Mouse (Mus musculus) small intestine, adult 2 months (tissue): ENCODE data around the gene Nin. TPM values are rescaled to one million over a fixed set of nuclear protein-coding genes. Genes with fewer than 3 reads are reported as not detected.
"Not testable (repeated sequence)": the region's sequence is repeated elsewhere in the genome, so short reads cannot be mapped to it uniquely, and the experiment has no call there.

Experiments
- H3K27ac ChIP-seq: fragments of 200-500 bp; 2 replicates; pipeline ENCODE4 v1.5.1; 2012; ENCODE audit warnings: low read depth, low read length, control low read depth, inconsistent platforms; ENCODE audit not compliant: insufficient read depth
- H3K27me3 ChIP-seq: fragments of 200-500 bp; 2 replicates; pipeline ENCODE4 v1.6.1; 2012; ENCODE audit warnings: mild to moderate bottlenecking, moderate library complexity, low read length, inconsistent platforms; ENCODE audit not compliant: control insufficient read depth, insufficient read depth
- H3K36me3 ChIP-seq: fragments of 200-500 bp; 2 replicates; pipeline ENCODE4 v1.6.1; 2012; ENCODE audit warnings: mild to moderate bottlenecking, low read length, control low read depth, inconsistent platforms; ENCODE audit not compliant: control insufficient read depth, insufficient read depth
- H3K4me1 ChIP-seq: fragments of 200-500 bp; 2 replicates; pipeline ENCODE4 v1.6.1; 2012; ENCODE audit warnings: low read length, inconsistent platforms, mixed read lengths; ENCODE audit not compliant: control insufficient read depth, insufficient read depth, insufficient read length
- H3K4me3 ChIP-seq: fragments of 200-500 bp; 2 replicates; pipeline ENCODE4 v1.5.1; 2012; ENCODE audit warnings: low read depth, mild to moderate bottlenecking, control low read depth, inconsistent platforms, low read length, moderate library complexity
- CTCF ChIP-seq: fragments of 200-500 bp; IDR thresholded peaks from 2 replicates; pipeline ENCODE4 v1.5.1; 2012; ENCODE audit warnings: low read depth, mild to moderate bottlenecking, control low read depth, inconsistent platforms, low read length, moderate library complexity, mixed read lengths; ENCODE audit not compliant: insufficient replicate concordance, insufficient read length; ENCODE audit errors: extremely low read depth
- POLR2A ChIP-seq: fragments of 200-500 bp; IDR thresholded peaks from 2 replicates; pipeline ENCODE4 v1.6.1; 2012; ENCODE audit warnings: low read depth, mild to moderate bottlenecking, control low read depth, inconsistent platforms, low read length, moderate library complexity
- WGBS: fragments of 180-500 bp; shearing (Covaris S2); methylation state at CpG from one replicate; pipeline ENCODE4 v1.1.7; 2018; 5-methylcytosine and 5-hydroxymethylcytosine counted together
- polyA plus RNA-seq: library from polyadenylated mRNA; depleted of rRNA; stranded (reverse); fragments of >200 nt; gene quantifications from 2 replicates; pipeline ENCODE4 v1.2.3, GENCODE M21; 2012

The Nin gene
- polyA plus RNA-seq, 1 experiment, result 4.0 TPM

- no peaks in the 10 kb centered on the region for H3K36me3 ChIP-seq
- no peak for TF ChIP-seq CTCF
- no peak for TF ChIP-seq POLR2A
- 84% methylated on average over 6 of the region's 6 CpGs for WGBS
Observed at GRCm38 (mm10) chr12:70145586-70145985, 32.1 kb upstream of the Nin start.

DNA sequence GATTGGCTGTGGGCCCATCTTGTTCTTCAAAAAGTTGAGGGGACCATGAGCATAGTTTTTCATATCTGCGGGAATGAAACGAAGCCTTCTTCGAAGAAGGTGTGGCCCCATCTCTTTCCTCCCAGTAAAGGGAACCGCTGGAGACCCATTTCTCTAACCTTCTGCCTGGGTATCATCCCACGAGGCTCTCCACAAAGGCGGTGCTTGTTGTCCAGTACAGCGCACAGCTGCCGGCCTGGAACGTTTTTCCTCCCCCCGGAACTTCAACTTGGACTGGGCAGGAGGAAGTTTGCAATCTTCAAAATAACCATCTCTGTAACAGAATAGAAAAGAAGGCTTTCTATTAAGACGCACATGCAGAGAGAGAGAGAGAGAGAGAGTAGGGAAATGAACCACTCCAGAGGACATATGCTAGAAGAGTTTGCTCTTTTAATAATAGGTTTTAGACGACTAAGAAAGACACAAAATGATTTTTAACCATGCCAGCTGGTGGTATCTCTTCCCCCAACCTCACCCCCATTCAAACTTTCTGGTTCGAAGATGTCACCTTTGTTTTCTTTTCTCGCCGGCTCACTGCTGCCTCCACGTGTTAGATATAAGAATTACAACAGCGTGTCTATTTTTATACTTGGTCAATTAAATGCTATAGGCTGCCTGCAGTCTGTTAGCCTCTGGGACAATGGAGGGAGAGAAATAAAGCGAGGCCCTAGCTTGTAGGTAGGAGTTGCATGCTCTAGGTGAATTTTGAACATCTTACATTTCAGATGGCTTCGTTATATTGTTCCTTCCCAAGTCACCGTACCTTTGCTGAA lies 31.3 kb upstream of the Nin start:
- Histone ChIP-seq H3K27ac (no peak overlapping the region), H3K4me3 (no peak overlapping the region), H3K27me3 (no peaks in the 10 kb centered on the region), H3K4me1 (peaks cover 6% of the 10 kb centered on the region; the same call in 1 of the 2 replicates), H3K36me3 (no peaks in the 10 kb centered on the region)
- TF ChIP-seq POLR2A (no peak), CTCF (peak; percentile 43; the same call in 1 of the 2 replicates)
- WGBS, result 46% methylated on average over 20 of the region's 20 CpGs

More at GRCm38 (mm10) chr12:70145586-70145985, 32.1 kb upstream of the Nin start:
- H3K4me1 ChIP-seq, result peaks cover 4% of the 10 kb centered on the region; the same call in 1 of the 2 replicates
- no peak overlapping the region for H3K4me3 ChIP-seq
- H3K27ac ChIP-seq, result no peak overlapping the region
- no peaks in the 10 kb centered on the region for H3K27me3 ChIP-seq

GRCm38 (mm10) chr12:70144106-70144587 lies 30.6 kb upstream of the Nin start:
- H3K4me3 ChIP-seq, H3K27me3 ChIP-seq, H3K36me3 ChIP-seq, H3K4me1 ChIP-seq: not testable (repeated sequence)
- peak overlapping the region; percentile 32; the same call in 1 of the 2 replicates for H3K27ac ChIP-seq
- WGBS, result 72% methylated on average over 3 of the region's 3 CpGs

- TF ChIP-seq POLR2A (no peak), CTCF (no peak)
- 83% methylated on average over 5 of the region's 5 CpGs for WGBS
Observed at GRCm38 (mm10) chr12:70140993-70141576, 27.6 kb upstream of the Nin start.

DNA sequence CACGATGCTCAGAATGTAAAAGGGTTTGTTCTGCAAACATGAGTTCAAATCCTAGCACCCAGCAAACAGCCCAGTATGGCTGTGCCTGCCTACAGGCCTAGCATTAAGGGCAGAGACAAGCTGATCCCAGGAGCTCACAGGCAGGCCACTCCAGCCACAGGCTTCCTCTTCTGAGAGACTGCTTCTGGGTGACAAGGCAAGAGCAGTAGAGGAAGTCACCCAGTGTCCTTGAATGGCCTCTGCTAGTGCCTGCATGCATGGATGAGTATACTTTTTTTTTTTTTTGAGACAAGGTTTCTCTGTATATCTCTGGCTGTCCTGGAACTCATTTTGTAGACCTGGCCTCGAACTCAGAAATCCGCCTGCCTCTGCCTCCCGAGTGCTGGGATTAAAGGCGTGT lies 27.0 kb upstream of the Nin start:
- Histone ChIP-seq H3K36me3 (no peaks in the 10 kb centered on the region), H3K27ac (no peak overlapping the region), H3K4me3 (no peak overlapping the region), H3K27me3 (no peaks in the 10 kb centered on the region), H3K4me1 (peaks cover 14% of the 10 kb centered on the region)
- 88% methylated on average over 5 of the region's 5 CpGs for WGBS
- TF ChIP-seq POLR2A, result no peak
- TF ChIP-seq CTCF, result no peak

More at GRCm38 (mm10) chr12:70140993-70141576, 27.6 kb upstream of the Nin start:
- no peaks in the 10 kb centered on the region for H3K27me3 ChIP-seq
- H3K27ac ChIP-seq, result no peak overlapping the region
- no peak overlapping the region for H3K4me3 ChIP-seq
- peaks cover 10% of the 10 kb centered on the region for H3K4me1 ChIP-seq
- H3K36me3 ChIP-seq, result no peaks in the 10 kb centered on the region

DNA sequence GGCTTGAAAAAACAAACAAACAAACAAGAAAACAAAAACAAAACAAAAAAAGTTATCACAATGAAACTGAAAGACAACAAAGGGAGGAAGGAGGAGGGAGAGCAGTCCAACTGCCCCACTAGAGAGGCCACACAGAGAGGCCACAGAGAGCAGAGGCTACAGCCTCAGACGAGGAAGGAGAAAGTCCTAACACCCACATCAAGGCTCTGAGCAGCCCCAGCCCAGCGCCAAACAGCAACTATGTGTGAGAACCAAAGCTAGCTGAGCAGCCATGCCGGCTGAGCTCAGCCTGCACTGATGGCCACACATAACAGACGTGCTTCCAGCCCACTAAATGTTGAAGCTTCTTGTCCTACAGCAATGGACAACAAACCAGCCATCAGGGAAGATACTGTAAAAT lies 26.4 kb upstream of the Nin start:
- Histone ChIP-seq H3K4me3 (no peak overlapping the region), H3K27me3 (no peaks in the 10 kb centered on the region), H3K27ac (no peak overlapping the region), H3K4me1 (peaks cover 14% of the 10 kb centered on the region), H3K36me3 (no peaks in the 10 kb centered on the region)
- no peak for TF ChIP-seq POLR2A
- no peak for TF ChIP-seq CTCF
- 76% methylated on average over 4 of the region's 4 CpGs for WGBS

- H3K27ac ChIP-seq, result no peak overlapping the region
- H3K4me3 ChIP-seq, result no peak overlapping the region
- no peaks in the 10 kb centered on the region for H3K27me3 ChIP-seq
- TF ChIP-seq CTCF (no peak), POLR2A (no peak)
- no peaks in the 10 kb centered on the region for H3K36me3 ChIP-seq
- H3K4me1 ChIP-seq, result peaks cover 14% of the 10 kb centered on the region
- 83% methylated on average over 9 of the region's 9 CpGs for WGBS
Observed at GRCm38 (mm10) chr12:70137626-70138025, 24.1 kb upstream of the Nin start.
